Mouse (Mus musculus): ENCODE data around the gene Serpina1c. TPM values are rescaled to one million over a fixed set of nuclear protein-coding genes. Genes with fewer than 3 reads are reported as not detected.
"Not testable (repeated sequence)": the region's sequence is repeated elsewhere in the genome, so short reads cannot be mapped to it uniquely, and the experiment has no call there.

Gene Serpina1c
- polyA plus RNA-seq, 1 experiment from 2014 or later: not detected

DNA sequence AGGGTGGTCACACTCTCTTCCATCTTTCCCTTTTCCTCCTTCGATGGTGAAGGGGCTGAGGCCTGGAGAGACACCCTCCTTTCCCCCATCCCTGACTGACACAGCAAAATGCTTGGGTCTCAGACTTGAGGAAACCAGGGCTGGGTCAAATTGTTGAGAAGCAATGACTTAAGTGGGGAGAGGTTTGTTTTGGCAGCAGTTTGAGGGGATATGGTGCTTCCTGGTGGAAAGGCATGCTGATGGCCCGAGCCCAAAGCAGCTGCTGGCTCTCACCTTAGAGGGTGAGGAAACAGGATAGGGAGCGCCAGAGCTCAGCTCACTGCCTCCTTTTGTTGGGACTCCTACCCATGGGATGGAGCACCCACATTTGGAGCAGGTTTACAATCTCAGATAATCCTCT, 43.7 kb downstream of the Serpina1c start:
- 59% methylated on average over 3 of the region's 3 CpGs for WGBS
- no peak for ATAC-seq (ENCODE audit: low read depth)

DNA sequence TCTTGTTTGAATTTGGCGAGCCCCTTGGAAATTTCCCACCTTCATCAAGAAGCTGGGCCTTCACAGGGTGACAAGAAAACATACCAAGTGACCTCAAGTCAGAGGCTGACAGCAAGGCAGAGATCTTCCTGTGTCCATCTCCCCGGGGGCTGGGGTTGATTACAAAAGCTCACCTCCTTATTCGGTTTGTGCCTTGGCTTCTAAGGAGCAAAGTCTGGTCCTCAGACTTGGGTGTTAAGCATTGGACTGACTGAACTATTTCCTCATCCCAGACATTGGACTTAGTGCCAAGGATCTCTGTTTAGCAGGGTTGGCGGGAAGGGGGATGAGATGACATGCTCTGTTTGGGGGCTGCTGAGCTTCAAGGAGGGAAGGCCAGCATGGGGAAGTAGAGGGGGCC, 44.1 kb downstream of the Serpina1c start:
- 71% methylated on average over 3 of the region's 4 CpGs for WGBS
- not testable (repeated sequence) for H3K4me1 ChIP-seq (ENCODE audit: control insufficient read depth, insufficient read depth, low read length); H3K36me3 ChIP-seq (ENCODE audit: control insufficient read depth, insufficient read depth, low read length); H3K9me3 ChIP-seq (ENCODE audit: control insufficient read depth, low read length); H3K27ac ChIP-seq (replicated peaks; ENCODE audit: low read depth, low read length); H3K27me3 ChIP-seq (replicated peaks; ENCODE audit: control insufficient read depth, insufficient read depth, low read length); DNase-seq (ENCODE audit: low spot score); ATAC-seq (ENCODE audit: low read depth); H3K4me2 ChIP-seq (ENCODE audit: low read depth, low read length); H3K4me3 ChIP-seq (ENCODE audit: low read depth, low read length); H3K9ac ChIP-seq (ENCODE audit: low read depth, low read length)

More for the DNA sequence above, 43.7 kb downstream of the Serpina1c start:
- Histone ChIP-seq H3K36me3 (ENCODE audit: control insufficient read depth, insufficient read depth, low read length) (no peaks in the 10 kb centered on the region), H3K4me1 (ENCODE audit: control insufficient read depth, insufficient read depth, low read length) (no peaks in the 10 kb centered on the region), H3K4me3 (ENCODE audit: low read depth, low read length) (no peak overlapping the region), H3K9ac (ENCODE audit: low read depth, low read length) (no peak overlapping the region), H3K27ac (replicated peaks; ENCODE audit: low read depth, low read length) (no peak overlapping the region), H3K4me2 (ENCODE audit: low read depth, low read length) (no peak overlapping the region), H3K9me3 (ENCODE audit: control insufficient read depth, low read length) (no peaks in the 10 kb centered on the region), H3K27me3 (replicated peaks; ENCODE audit: control insufficient read depth, insufficient read depth, low read length) (no peaks in the 10 kb centered on the region)
- no peak for DNase-seq (ENCODE audit: low spot score)

DNA sequence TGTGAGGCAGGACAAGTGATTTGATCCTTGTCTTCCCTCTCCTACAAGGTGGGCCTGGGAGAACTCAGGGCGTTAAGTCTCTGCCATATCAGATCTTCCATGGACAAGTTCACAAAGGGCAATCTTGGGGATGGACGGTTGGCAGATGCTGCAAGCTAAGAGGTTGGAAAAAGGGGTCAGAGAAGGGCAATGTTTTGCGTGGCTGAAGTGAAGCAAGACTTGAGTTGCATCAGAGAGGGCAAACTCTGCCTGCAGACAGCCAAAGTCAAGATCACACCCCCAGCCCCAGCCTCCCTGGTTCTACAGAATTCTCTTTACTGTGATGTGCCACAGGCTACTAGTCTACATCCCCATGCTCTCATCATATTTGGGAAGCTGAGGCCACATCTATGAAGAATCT, 45.1 kb downstream of the Serpina1c start:
- not testable (repeated sequence) for H3K4me2 ChIP-seq (ENCODE audit: low read depth, low read length); H3K4me3 ChIP-seq (ENCODE audit: low read depth, low read length); H3K36me3 ChIP-seq (ENCODE audit: control insufficient read depth, insufficient read depth, low read length); H3K4me1 ChIP-seq (ENCODE audit: control insufficient read depth, insufficient read depth, low read length); ATAC-seq (ENCODE audit: low read depth); H3K27me3 ChIP-seq (replicated peaks; ENCODE audit: control insufficient read depth, insufficient read depth, low read length); H3K27ac ChIP-seq (replicated peaks; ENCODE audit: low read depth, low read length); DNase-seq (ENCODE audit: low spot score); H3K9ac ChIP-seq (ENCODE audit: low read depth, low read length); H3K9me3 ChIP-seq (ENCODE audit: control insufficient read depth, low read length)
- 60% methylated on average over 2 of the region's 3 CpGs for WGBS

DNA sequence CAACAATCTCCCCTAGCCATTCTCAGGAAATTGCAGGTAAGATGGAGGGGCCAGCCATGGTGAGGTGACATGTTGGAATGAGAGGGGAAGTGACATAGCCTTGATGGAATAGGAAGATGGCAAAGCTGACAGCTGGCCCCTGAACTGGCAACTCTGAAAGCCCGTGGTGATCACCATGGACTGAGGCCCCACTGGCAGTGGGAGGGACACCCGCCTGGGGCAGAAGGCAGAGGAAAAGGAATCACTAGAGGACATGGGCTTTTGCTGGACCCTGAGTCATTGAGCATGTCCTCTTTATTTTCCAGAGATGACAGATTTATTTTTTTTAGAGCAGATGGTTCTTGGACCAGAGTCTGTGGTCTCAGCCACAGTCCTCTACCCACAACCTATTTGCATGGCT, 51.7 kb downstream of the Serpina1c start:
- not testable (repeated sequence) for ATAC-seq (ENCODE audit: low read depth); H3K27me3 ChIP-seq (replicated peaks; ENCODE audit: control insufficient read depth, insufficient read depth, low read length); H3K27ac ChIP-seq (replicated peaks; ENCODE audit: low read depth, low read length); H3K4me3 ChIP-seq (ENCODE audit: low read depth, low read length); H3K4me1 ChIP-seq (ENCODE audit: control insufficient read depth, insufficient read depth, low read length); H3K9me3 ChIP-seq (ENCODE audit: control insufficient read depth, low read length); H3K9ac ChIP-seq (ENCODE audit: low read depth, low read length); DNase-seq (ENCODE audit: low spot score); H3K36me3 ChIP-seq (ENCODE audit: control insufficient read depth, insufficient read depth, low read length); H3K4me2 ChIP-seq (ENCODE audit: low read depth, low read length)
- WGBS: 68% methylated on average over 2 of the region's 2 CpGs

Other genes starting within 250 kb of the Serpina1c start
- gene Serpina6, start 247.7 kb downstream of the Serpina1c start, polyA plus RNA-seq (2014; fragmentation: Nextera tagmentation; extraction: Ambion mirVana): 0.24 and 0.25 TPM in 2 replicates
- gene Serpina16, start 228.7 kb downstream of the Serpina1c start, polyA plus RNA-seq (2014; fragmentation: Nextera tagmentation; extraction: Ambion mirVana): not detected in 2 replicates
- gene Serpina1f, start 209.4 kb downstream of the Serpina1c start, polyA plus RNA-seq (2014; fragmentation: Nextera tagmentation; extraction: Ambion mirVana): not detected in 2 replicates
- not detected in 2 replicates for gene Serpina1d, start 131.3 kb downstream of the Serpina1c start, polyA plus RNA-seq (2014; fragmentation: Nextera tagmentation; extraction: Ambion mirVana)
- gene Serpina1b, start 74.5 kb downstream of the Serpina1c start, polyA plus RNA-seq (2014; fragmentation: Nextera tagmentation; extraction: Ambion mirVana): 0.18 TPM in 1 of 2 replicates, not detected in the other
- gene Serpina1a, start 41.3 kb downstream of the Serpina1c start, polyA plus RNA-seq (2014; fragmentation: Nextera tagmentation; extraction: Ambion mirVana): 0.18 TPM in 1 of 2 replicates, not detected in the other
- gene Serpina1e, start 54.1 kb upstream of the Serpina1c start, polyA plus RNA-seq (2014; fragmentation: Nextera tagmentation; extraction: Ambion mirVana): not detected in 2 replicates
- not detected in 2 replicates for gene Serpina11, start 85.1 kb upstream of the Serpina1c start, polyA plus RNA-seq (2014; fragmentation: Nextera tagmentation; extraction: Ambion mirVana)
- 0.54 and 0.82 TPM in 2 replicates for gene Serpina9, start 108.9 kb upstream of the Serpina1c start, polyA plus RNA-seq (2014; fragmentation: Nextera tagmentation; extraction: Ambion mirVana)
- gene Serpina12, start 139.6 kb upstream of the Serpina1c start, polyA plus RNA-seq (2014; fragmentation: Nextera tagmentation; extraction: Ambion mirVana): 0.07 TPM in 1 of 2 replicates, not detected in the other
- not detected in 2 replicates for gene Serpina5, start 196.2 kb upstream of the Serpina1c start, polyA plus RNA-seq (2014; fragmentation: Nextera tagmentation; extraction: Ambion mirVana)
- gene Serpina3a, start 207.8 kb upstream of the Serpina1c start, polyA plus RNA-seq (2014; fragmentation: Nextera tagmentation; extraction: Ambion mirVana): not detected in 2 replicates
- not detected in 2 replicates for gene Serpina3b, start 223.1 kb upstream of the Serpina1c start, polyA plus RNA-seq (2014; fragmentation: Nextera tagmentation; extraction: Ambion mirVana)
- gene Serpina3c, start 249.0 kb upstream of the Serpina1c start, polyA plus RNA-seq (2014; fragmentation: Nextera tagmentation; extraction: Ambion mirVana): not detected in 2 replicates